Mouse (Mus musculus) liver, postnatal 0 days (tissue): ENCODE measurements around the gene Smap1.
A peak's percentile ranks its signal among the peaks of the same experiment; 100 is the strongest.

Source experiments
- CTCF ChIP-seq: sonication (generic); IDR thresholded peaks from 2 replicates; pipeline ENCODE4 v1.5.1; 2016; ENCODE audit warnings: antibody characterized with exemption, low read depth
- EP300 ChIP-seq: IDR thresholded peaks from 2 replicates; pipeline ENCODE4 v1.6.1; 2016; ENCODE audit warnings: antibody characterized with exemption, low read depth, mild to moderate bottlenecking

- TF ChIP-seq CTCF (peak; percentile 40), EP300 (no peak)
Measured at GRCm38 (mm10) chr1:23968027-23968725, 46.1 kb upstream of the Smap1 start.
